Mouse (Mus musculus) adrenal gland, postnatal 10 days (tissue): ENCODE data around the gene Gpc6. TPM values are rescaled to one million over a fixed set of nuclear protein-coding genes. Genes with fewer than 3 reads are reported as not detected.

Experiments
- DNase-seq: peaks from one replicate; pipeline ENCODE4 v3.0.0; 2021; ENCODE audit warnings: mixed read lengths
- total RNA-seq, 2 experiments: library from RNA; stranded (reverse); gene quantifications; 2 replicates each; pipeline ENCODE4 v1.2.3; 2021

Gpc6 gene
- total RNA-seq, 2 experiments from 2014 or later, result 18.9 to 19.9 TPM

DNA sequence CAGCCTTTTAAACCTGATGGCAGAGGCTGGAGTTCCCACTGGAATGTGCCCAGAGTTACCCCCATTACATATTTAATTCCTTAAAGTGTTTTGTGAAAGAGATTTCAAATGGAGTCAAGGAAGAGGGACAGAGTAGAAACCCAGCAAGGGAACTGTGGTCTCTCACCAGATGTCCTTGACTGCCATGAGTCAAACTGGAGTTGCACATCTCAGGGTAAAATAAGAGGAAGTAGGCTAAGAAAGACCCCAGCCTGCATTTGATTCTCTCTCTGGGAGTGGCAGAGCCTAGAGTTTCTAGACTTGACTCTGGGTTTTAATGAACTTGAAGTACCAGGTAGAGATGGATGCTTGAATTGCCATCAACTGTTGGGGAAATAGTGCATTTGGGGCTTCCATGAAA is 946.2 kb downstream of the Gpc6 start:
- no peak for DNase-seq

DNA sequence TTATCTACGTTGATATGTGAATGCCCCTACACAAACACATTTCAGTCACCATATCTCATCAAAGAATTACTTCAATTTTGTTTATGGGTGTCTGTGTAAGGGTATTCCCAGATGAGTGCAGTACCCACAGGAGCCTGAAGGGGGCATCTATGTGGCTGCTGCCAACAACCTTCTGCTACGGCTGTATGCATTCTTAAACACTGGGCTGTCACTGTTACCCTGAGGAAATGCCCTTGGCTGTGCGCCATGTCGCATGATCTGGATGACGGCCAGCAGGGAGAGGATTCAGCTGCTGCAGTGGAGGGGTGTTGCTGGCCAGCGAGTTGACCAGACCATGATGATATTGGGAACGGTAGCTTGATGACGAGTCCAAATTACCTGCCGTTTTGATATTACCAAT is 954.2 kb downstream of the Gpc6 start:
- DNase-seq, result peak; percentile 70

- no peak for DNase-seq
These were observed 956.0 kb downstream of the Gpc6 start for GRCm38 (mm10) chr14:117881112-117881511.

GRCm38 (mm10) chr14:117882222-117882621 is 957.1 kb downstream of the Gpc6 start:
- peak; percentile 71 for DNase-seq

DNA sequence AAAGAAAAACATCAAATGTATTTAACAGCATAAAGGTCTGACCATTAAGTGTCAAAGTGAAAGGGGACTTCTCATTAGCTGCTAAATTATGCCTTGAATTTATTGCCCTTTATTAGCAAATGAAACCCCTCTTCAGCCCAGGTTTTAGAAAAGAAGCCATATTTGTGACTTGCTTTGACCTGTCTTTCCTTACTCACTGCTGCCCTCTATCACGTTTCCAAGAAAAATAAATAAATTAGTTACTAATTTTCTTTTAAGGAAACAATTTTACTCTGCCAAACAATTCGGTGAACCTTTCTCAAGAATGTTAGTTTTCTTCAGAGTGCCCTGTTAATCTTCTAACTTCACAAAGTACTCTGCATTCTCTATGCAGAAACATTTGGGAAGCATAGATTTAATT is 964.5 kb downstream of the Gpc6 start:
- DNase-seq, result no peak

- peak; percentile 42 for DNase-seq
These were observed 966.3 kb downstream of the Gpc6 start for GRCm38 (mm10) chr14:117891426-117891825.

GRCm38 (mm10) chr14:117892026-117892425 is 966.9 kb downstream of the Gpc6 start:
- no peak for DNase-seq

DNA sequence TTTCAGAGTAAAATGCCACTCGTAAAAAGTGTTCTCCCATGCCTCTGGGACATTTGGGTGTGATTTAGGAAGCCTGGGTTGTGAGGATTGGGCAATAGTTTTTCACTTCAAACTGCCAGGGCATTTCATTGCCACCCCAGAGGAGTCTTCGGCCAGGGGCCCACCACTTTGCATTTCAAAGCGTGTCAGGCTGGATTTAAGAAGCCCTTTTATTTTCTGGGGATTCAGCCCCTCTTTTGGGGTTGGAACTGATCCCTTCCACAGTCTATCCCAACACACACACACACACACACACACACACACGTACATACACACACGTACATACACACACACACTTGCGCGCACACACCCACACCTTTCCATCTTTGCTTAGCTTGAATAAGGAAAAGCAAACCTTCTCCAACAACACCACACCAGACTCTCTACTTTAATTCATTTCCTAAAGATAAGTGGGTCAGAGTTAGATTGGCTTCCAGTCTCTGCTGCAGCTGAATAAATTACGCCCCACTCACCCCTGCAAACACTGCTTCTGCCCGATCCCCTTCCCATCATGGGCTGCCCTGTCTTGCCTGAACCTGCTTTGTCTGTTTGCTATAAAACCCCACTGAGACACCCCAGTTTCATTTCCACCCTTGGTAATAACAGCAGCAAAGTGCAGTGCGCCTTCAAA is 969.9 kb downstream of the Gpc6 start:
- no peak for DNase-seq

- no peak for DNase-seq
These were observed 970.4 kb downstream of the Gpc6 start for GRCm38 (mm10) chr14:117895539-117895912.

GRCm38 (mm10) chr14:117904300-117904699 is 979.2 kb downstream of the Gpc6 start:
- DNase-seq, result no peak

- no peak for DNase-seq
These were observed 980.6 kb downstream of the Gpc6 start for GRCm38 (mm10) chr14:117905701-117906100.

- no peak for DNase-seq
These were observed 981.2 kb downstream of the Gpc6 start for GRCm38 (mm10) chr14:117906361-117906760.

DNA sequence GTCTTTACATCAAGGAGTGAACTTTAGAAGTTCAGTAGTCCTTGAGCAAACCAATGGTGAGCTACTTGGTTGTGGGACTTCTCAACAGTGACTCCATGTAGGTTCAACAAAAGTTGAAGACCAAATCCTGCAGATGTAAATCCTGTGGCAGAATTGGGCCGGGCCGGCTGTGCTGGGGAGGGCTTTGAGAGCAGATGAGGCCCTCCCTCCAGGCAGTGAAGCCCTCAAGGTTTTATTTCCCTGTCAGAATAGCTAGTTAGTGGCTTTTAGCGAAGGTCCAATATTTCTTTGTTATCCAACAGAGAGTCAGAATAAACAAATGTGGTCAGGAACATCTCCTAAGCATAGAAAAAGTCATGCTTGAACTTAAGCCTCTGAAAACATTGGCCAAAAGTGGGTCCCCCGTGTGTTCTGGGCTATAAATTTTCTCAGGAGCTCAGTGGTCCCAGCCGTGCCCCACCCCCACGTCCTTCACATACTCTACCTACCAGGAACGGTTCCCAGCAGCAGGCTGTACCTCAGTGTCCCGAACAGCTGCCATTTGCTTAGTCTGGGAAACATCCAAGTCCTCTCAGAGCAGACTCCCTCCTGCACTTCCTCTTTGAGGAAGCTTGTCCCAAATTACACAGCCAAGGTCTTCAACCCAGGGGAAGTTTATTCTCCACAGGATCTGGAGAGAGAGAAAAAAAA is 983.3 kb downstream of the Gpc6 start:
- DNase-seq, result peak; percentile 29

DNA sequence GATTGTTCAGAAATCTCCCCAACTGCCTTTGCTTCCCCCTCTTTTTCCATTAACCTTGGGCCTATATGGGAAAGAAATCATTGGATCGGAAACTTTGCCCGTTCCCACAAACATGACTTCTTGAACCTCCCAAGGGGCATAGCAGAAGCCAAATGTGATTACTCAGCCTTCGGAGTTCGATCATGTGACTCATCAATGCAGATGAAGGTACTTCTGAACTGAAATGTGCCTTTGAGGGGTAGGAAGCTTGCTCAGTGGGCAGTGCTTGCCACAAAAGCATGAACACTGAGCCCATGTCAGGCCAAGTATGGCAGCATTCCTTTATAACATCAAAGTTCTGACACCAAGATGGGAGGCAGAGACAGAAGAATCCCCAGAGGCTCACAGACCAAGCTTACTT is 983.9 kb downstream of the Gpc6 start:
- peak; percentile 33 for DNase-seq

DNA sequence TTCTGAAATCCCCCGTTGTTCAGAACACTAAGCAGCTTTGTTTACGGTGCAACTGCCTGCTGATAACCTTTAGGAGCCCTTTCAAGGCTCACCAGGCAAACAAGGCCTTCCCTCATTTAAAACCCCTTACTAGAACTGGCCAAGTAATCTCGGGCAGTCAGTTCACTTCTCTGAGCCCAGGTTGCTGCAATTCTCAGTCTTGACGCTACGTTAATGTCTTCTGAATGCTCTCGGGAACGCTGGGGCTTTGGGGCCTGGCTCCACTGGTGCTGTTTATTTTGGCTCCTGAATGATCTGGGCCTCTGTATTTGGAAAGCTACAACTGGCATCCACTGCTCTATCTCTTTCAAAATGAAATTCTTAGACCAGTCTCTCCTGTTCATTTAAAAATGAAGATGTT is 985.2 kb downstream of the Gpc6 start:
- peak; percentile 47 for DNase-seq

DNA sequence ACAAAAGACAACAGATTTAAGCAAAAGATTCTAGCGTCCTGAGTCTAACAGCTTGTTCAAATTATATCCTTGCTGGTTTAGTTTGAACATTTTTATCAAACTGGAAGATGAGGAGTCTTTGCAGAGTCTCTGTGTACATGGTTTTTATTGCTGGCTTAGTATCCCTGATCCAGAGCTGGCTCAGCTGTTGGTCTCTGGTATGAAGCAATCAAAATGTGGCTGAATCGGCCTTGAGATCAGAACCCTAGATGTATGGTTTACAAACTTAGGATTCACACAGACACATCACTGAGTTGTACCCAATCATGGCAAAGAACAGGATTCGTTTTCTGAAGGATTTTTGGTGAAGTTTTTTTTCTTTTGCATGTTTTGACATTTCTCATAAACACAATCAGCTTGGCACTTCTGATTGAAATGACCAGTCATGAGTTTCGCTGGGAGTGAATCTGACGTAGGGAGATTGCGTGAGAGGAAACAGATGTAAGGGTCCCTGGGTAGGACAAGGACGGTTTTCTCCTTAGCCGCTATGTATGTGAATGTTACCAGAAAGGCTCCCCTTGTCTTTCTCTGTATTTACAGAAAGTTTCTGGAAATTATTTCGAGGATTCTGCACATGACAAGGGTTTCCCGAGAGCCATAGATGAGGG is 987.6 kb downstream of the Gpc6 start:
- no peak for DNase-seq

DNA sequence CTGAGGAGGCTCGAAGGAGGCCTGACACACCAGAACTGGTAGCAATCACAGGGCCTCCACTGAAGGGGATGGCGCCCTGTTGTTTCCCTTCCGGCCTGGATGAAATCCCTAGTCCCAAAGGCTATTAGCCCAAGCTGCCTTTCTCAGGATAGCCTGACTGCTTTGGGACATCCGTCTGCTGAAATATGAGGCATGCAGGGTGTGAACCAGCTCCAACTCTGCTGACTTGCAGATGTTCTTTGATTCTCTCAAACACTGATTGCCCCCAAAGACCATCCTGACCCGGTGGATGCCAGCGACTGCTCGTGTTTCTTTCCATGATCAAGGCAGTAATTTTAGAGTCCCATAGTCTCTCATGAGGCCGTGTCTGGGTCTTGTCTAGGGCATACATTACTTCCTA is 991.5 kb downstream of the Gpc6 start:
- no peak for DNase-seq

GRCm38 (mm10) chr14:117918724-117919123 is 993.6 kb downstream of the Gpc6 start:
- no peak for DNase-seq

DNA sequence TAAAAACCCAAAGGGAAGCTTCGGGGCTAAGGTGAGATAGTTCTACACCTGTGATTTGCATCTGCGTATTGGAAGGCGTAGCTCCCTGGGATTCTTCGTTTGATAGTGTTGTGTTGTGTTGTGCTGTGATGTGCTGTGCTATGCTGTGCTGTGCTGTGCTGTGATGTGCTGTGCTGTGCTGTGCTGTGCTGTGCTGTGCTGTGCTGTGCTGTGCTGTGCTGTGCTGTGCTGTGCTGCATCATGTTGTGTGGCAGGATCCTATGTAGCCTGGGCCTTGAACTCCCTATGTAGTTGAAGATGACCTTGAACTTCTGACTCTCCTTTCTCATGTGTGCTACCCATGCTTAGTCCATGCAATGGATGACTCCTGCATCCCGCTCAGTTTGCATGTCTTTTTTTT is 994.5 kb downstream of the Gpc6 start:
- DNase-seq, result no peak

DNA sequence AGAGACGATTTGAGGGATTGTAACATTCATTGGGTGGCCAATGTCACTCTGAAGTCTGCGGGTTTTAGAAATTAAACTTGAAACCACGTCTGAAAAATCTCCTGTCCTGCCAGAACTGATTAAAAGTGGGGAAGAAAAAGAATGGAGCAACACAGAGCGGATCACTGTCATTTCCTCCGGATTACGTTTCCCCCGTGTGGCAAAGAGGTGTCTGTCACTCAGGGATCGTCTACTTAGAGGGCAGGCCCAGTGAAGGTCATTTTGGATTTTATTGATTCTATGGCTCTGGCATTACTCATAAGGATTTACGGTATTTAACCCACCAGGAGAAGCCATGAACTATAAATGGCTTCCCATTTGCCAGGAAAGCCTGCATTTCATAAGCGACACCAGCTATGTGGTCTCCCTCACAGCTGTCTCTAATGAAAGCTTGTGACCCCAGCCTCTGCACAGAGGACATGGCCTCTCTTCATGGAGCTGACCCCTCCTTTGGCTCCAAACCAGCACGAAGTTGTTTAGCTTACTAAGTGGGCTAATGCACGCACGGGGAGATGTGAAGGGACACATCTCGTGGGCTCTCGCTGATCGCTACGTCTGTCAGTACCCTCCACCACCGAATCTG is 996.4 kb downstream of the Gpc6 start:
- DNase-seq, result no peak

DNA sequence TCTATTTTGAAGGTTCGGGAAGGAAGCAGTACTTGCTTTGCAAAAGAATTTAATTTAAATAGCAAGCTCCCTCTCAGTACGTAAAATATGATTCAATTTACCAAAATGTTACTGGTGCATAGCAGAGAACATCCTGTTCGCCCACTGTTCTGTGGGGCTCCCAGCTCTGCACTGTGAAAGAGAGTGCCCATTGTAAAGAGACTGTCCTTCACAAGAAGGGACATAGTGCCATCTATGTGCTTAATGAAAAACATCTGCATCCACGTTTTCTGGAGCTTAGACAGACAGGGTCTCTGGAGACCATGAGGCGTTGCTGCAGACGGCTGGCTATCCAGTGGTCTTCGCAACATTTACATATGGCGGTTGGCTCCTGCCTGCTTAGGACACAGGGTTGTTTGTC is 998.6 kb downstream of the Gpc6 start:
- no peak for DNase-seq

DNA sequence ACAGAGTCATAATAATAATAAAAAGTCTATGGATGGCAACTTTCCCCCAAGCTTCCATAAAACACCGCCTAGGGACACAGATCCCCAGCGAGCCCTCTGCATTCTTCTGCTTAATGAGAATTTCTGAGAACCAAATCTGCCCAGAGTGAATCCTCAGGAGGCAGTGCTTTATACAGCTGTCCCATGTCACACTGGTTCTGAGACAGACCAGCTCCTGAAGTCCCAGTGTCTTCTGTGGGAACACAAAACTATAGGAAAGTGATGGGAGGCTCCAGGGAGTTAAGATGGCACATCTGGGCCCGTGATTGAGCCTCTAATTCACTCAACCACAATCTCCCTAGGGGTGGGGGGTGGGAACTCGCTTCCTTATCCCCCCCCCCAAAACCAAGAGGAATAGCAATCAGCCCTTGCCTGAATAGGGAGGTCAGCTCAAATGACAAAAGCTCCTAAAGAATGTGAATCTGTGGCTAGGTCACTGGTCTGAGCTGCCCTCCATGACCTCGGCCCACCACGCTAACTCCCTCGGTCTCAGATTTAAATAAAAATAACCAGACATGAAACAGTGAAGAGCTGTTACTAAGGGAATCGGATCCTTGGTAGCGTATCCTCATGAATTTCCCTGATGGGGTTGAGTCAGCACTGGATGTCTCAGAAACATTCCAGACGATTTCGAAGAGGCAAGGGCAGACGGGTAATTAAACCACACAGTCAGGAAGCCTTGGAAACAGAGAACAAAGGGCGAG is 1005.2 kb downstream of the Gpc6 start:
- DNase-seq, result no peak
